In genomic region chr7:79464776-79465420, GRCm38 (mm10) we compare ENCODE assay signal across 8 mouse cellular contexts. TPM values are rescaled to one million over a fixed set of nuclear protein-coding genes. Genes with fewer than 3 reads are reported as not detected.
DNase-seq lines count a peak whose midpoint lies in the region; ATAC-seq and TF ChIP-seq lines count a peak whose summit lies in the region.

No protein-coding gene starts in this region.

- H3K9me3 ChIP-seq in kidney, embryonic 16.5 days (ENCODE audit: low read length): no peaks in the 10 kb centered on the region
- H3K9me3 ChIP-seq in embryonic facial prominence, embryonic 14.5 days (ENCODE audit: control insufficient read depth, low read length): no peaks in the 10 kb centered on the region
- no peaks in the 10 kb centered on the region for H3K9me3 ChIP-seq in intestine, postnatal 0 days (ENCODE audit: control insufficient read depth)
- H3K9me3 ChIP-seq in midbrain, embryonic 15.5 days: no peaks in the 10 kb centered on the region

- peaks cover 26% of the 10 kb centered on the region for H3K4me1 ChIP-seq in kidney, embryonic 16.5 days (ENCODE audit: insufficient read depth, low read length)
- H3K4me1 ChIP-seq in embryonic facial prominence, embryonic 14.5 days (ENCODE audit: control insufficient read depth, insufficient read depth, low read length): peaks cover 9% of the 10 kb centered on the region
- H3K4me1 ChIP-seq in intestine, postnatal 0 days (replicated peaks; ENCODE audit: control insufficient read depth, insufficient read depth, low read length): 0 out of 2 replicates have a peak, but pooled peaks cover 5% of the 10 kb centered on the region
- H3K4me1 ChIP-seq in midbrain, embryonic 15.5 days: peaks cover 32% of the 10 kb centered on the region

- no peaks in the 10 kb centered on the region for H3K27me3 ChIP-seq in kidney, embryonic 16.5 days (ENCODE audit: insufficient read depth, low read length)
- no peaks in the 10 kb centered on the region for H3K27me3 ChIP-seq in embryonic facial prominence, embryonic 14.5 days (replicated peaks; ENCODE audit: control insufficient read depth, insufficient read depth, low read length)
- H3K27me3 ChIP-seq in intestine, postnatal 0 days (replicated peaks; ENCODE audit: control insufficient read depth, insufficient read depth, low read length): no peaks in the 10 kb centered on the region
- H3K27me3 ChIP-seq in midbrain, embryonic 15.5 days (replicated peaks): peaks cover 16% of the 10 kb centered on the region; the same call in 1 of the 2 replicates

- peak overlapping the region; percentile 88 for H3K4me3 ChIP-seq in kidney, embryonic 16.5 days (ENCODE audit: low read length)
- H3K4me3 ChIP-seq in embryonic facial prominence, embryonic 14.5 days (ENCODE audit: low read depth, low read length): peak overlapping the region; percentile 93
- peak overlapping the region; percentile 89 for H3K4me3 ChIP-seq in intestine, postnatal 0 days (ENCODE audit: low read depth, low read length)
- H3K4me3 ChIP-seq in midbrain, embryonic 15.5 days: peak overlapping the region; percentile 97

- no peak overlapping the region for H3K27ac ChIP-seq in kidney, embryonic 16.5 days (ENCODE audit: low read length)
- H3K27ac ChIP-seq in embryonic facial prominence, embryonic 14.5 days (replicated peaks; ENCODE audit: low read depth, low read length): no peak overlapping the region
- peak overlapping the region; percentile 97 for H3K27ac ChIP-seq in intestine, postnatal 0 days (ENCODE audit: low read depth, low read length)
- H3K27ac ChIP-seq in midbrain, embryonic 15.5 days: no peak overlapping the region

- H3K9ac ChIP-seq in kidney, embryonic 16.5 days (replicated peaks; ENCODE audit: low read length): peak overlapping the region; percentile 94
- peak overlapping the region; percentile 88 for H3K9ac ChIP-seq in embryonic facial prominence, embryonic 14.5 days (ENCODE audit: low read depth, low read length)
- peak overlapping the region; percentile 93 for H3K9ac ChIP-seq in intestine, postnatal 0 days (ENCODE audit: low read depth, low read length)
- peak overlapping the region; percentile 70 for H3K9ac ChIP-seq in midbrain, embryonic 15.5 days

- 4% methylated on average over 44 of the region's 47 CpGs for WGBS in kidney, embryonic 16.5 days
- WGBS in embryonic facial prominence, embryonic 14.5 days: under 1% methylated on average over 19 of the region's 47 CpGs
- WGBS in intestine, postnatal 0 days: 9% methylated on average over 47 of the region's 47 CpGs
- WGBS in midbrain, embryonic 15.5 days: 5% methylated on average over 47 of the region's 47 CpGs

- no peak for ATAC-seq in kidney, embryonic 16.5 days (ENCODE audit: low FRiP score, low TSS enrichment)
- no peak for ATAC-seq in embryonic facial prominence, embryonic 14.5 days (ENCODE audit: low read depth)
- no peak for ATAC-seq in intestine, postnatal 0 days
- ATAC-seq in midbrain, embryonic 15.5 days (replicated peaks): no peak

- no peak for TF ChIP-seq CTCF in intestine, postnatal 0 days (IDR thresholded peaks at IDR 0.05; ENCODE audit: low read depth)

- H3K4me2 ChIP-seq in kidney, embryonic 16.5 days (replicated peaks; ENCODE audit: low read depth, low read length): peak overlapping the region; percentile 80
- H3K4me2 ChIP-seq in embryonic facial prominence, embryonic 14.5 days (ENCODE audit: low read depth, low read length): peak overlapping the region; percentile 93
- peak overlapping the region; percentile 84 for H3K4me2 ChIP-seq in intestine, postnatal 0 days (replicated peaks; ENCODE audit: low read depth)
- H3K4me2 ChIP-seq in midbrain, embryonic 15.5 days: peak overlapping the region; percentile 94

- peaks cover 25% of the 10 kb centered on the region for H3K36me3 ChIP-seq in kidney, embryonic 16.5 days (ENCODE audit: insufficient read depth, low read length)
- peaks cover 43% of the 10 kb centered on the region for H3K36me3 ChIP-seq in embryonic facial prominence, embryonic 14.5 days (ENCODE audit: control insufficient read depth, insufficient read depth, low read length)
- H3K36me3 ChIP-seq in intestine, postnatal 0 days (ENCODE audit: control insufficient read depth, insufficient read depth): peaks cover 18% of the 10 kb centered on the region
- H3K36me3 ChIP-seq in midbrain, embryonic 15.5 days (replicated peaks): 0 out of 2 replicates have a peak, but pooled peaks cover 11% of the 10 kb centered on the region

- DNase-seq in kidney, adult 11 months: no peak
- DNase-seq in T-cell, adult 2 months (ENCODE audit: low spot score): peak; percentile 8
- peak; percentile 4 for DNase-seq in embryonic facial prominence, embryonic 14.5 days (ENCODE audit: low spot score)
- DNase-seq in urinary bladder, adult 2 months (ENCODE audit: low spot score): no peak
- no peak for DNase-seq in gastrocnemius, adult 8-10 months (ENCODE audit: low spot score in 2 of 2)

RNA-seq across cellular contexts. Expression of gene Polg, which starts 1.3 kb away (rescaled TPM):
- 37.1 and 37.7 TPM in 2 replicates for polyA plus RNA-seq in kidney, embryonic 16.5 days (2015; fragmentation: Nextera tagmentation; extraction: Ambion mirVana)
- 33.3 and 38.7 TPM in 2 replicates for polyA plus RNA-seq in embryonic facial prominence, embryonic 14.5 days (2014; fragmentation: Nextera tagmentation; extraction: Ambion mirVana)
- 34.6 and 43.2 TPM in 2 replicates for polyA plus RNA-seq in intestine, postnatal 0 days (2015; fragmentation: Nextera tagmentation; extraction: Ambion mirVana)
- 22.7 and 27.0 TPM in 2 replicates for polyA plus RNA-seq in midbrain, embryonic 15.5 days (2015; fragmentation: Nextera tagmentation; extraction: Ambion mirVana)
- polyA plus RNA-seq in urinary bladder, adult 2 months (2012; rRNA removed): 50.9 and 56.0 TPM in 2 replicates
- total RNA-seq in gastrocnemius, adult 8-10 months (2022): 10 to 100 TPM; 26.0 to 43.5 (median 38.1) TPM

Comparison
In these comparisons a context has a peak if more than half of its experiments do, and no peak if none do; other contexts are left out.
1. DNase-seq: peak in T-cell, adult 2 months (single experiment) and embryonic facial prominence, embryonic 14.5 days (single experiment); none in kidney, adult 11 months (single experiment), urinary bladder, adult 2 months (single experiment) and gastrocnemius, adult 8-10 months (0 of 2).
2. Peak in every context shown above with its lines, with median percentiles within 50 percentile points of each other: H3K4me2 ChIP-seq, H3K4me3 ChIP-seq and H3K9ac ChIP-seq.